Mouse (Mus musculus): ENCODE results near the gene Wdr45b. TPM values are rescaled to one million over a fixed set of nuclear protein-coding genes. Genes with fewer than 3 reads are reported as not detected.
A peak's percentile ranks its signal among the peaks of the same experiment; 100 is the strongest.

Wdr45b gene
- polyA plus RNA-seq, 1 experiment from 2014 or later, result 76.2 TPM

DNA sequence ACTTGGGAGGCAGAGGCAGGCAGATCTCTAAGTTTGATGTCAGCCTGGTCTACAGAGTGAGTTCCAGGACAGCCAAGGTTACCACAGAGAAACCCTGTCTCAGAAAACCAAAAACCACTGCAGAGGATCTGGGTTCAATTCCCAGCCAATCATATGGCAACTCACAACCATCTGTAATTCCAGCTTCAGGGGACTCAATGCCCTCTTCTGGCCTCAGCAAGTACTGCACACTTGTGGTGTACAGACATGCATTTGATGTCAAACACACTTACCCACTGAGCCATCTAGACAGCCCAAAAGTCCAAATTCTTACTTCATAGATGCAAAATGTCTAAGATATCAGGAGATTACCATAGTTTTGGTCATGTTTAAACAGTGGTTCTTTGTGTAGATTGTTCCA is 24.4 kb upstream of the Wdr45b start:
- no peaks in the 10 kb centered on the region for H3K27me3 ChIP-seq (ENCODE audit: insufficient read depth, low read length)
- no peak overlapping the region for H3K4me3 ChIP-seq (replicated peaks; ENCODE audit: low read depth, low read length)
- H3K9me3 ChIP-seq (replicated peaks; ENCODE audit: low read length), result no peaks in the 10 kb centered on the region
- H3K4me2 ChIP-seq (ENCODE audit: low read length), result no peak overlapping the region
- ATAC-seq (replicated peaks; ENCODE audit: low FRiP score, low read depth) (no peak), DNase-seq (ENCODE audit: low spot score) (no peak)
- peak; percentile 23; the same call in 1 of the 2 replicates for TF ChIP-seq CTCF (IDR thresholded peaks at IDR 0.05; ENCODE audit: low read depth)
- no peak overlapping the region for H3K9ac ChIP-seq (ENCODE audit: low read depth, low read length)
- H3K36me3 ChIP-seq (ENCODE audit: insufficient read depth, low read length), result no peaks in the 10 kb centered on the region
- H3K27ac ChIP-seq, result no peak overlapping the region
- no peaks in the 10 kb centered on the region for H3K4me1 ChIP-seq (replicated peaks; ENCODE audit: insufficient read depth, low read length)

DNA sequence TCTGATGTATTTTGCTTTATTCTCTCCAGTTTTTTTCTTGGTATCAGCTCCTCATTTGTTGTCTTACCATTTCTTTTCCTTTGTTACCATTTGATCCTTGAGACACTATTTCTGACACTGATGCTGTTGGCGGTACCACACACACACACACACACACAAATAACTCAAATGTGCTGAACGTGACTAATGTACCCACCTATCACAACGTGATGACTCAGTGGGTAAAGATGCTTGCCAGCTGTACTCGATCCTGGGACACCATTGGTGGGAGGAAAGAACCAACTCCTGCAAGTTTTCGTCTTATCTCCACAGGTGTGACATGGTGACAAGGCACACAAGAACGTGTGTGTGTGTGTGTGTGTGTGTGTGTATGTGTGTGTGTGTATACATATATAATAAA is 19.1 kb upstream of the Wdr45b start:
- no peaks in the 10 kb centered on the region for H3K4me1 ChIP-seq (replicated peaks; ENCODE audit: insufficient read depth, low read length)
- TF ChIP-seq CTCF (IDR thresholded peaks at IDR 0.05; ENCODE audit: low read depth), result no peak
- H3K27ac ChIP-seq, result no peak overlapping the region
- no peak overlapping the region for H3K4me3 ChIP-seq (replicated peaks; ENCODE audit: low read depth, low read length)
- no peak overlapping the region for H3K4me2 ChIP-seq (ENCODE audit: low read length)
- ATAC-seq (replicated peaks; ENCODE audit: low FRiP score, low read depth) (no peak), DNase-seq (ENCODE audit: low spot score) (no peak)
- H3K27me3 ChIP-seq (ENCODE audit: insufficient read depth, low read length), result no peaks in the 10 kb centered on the region
- WGBS, result 64% methylated on average over 6 of the region's 6 CpGs
- H3K9me3 ChIP-seq (replicated peaks; ENCODE audit: low read length), result no peaks in the 10 kb centered on the region
- no peaks in the 10 kb centered on the region for H3K36me3 ChIP-seq (ENCODE audit: insufficient read depth, low read length)
- H3K9ac ChIP-seq (ENCODE audit: low read depth, low read length), result no peak overlapping the region

DNA sequence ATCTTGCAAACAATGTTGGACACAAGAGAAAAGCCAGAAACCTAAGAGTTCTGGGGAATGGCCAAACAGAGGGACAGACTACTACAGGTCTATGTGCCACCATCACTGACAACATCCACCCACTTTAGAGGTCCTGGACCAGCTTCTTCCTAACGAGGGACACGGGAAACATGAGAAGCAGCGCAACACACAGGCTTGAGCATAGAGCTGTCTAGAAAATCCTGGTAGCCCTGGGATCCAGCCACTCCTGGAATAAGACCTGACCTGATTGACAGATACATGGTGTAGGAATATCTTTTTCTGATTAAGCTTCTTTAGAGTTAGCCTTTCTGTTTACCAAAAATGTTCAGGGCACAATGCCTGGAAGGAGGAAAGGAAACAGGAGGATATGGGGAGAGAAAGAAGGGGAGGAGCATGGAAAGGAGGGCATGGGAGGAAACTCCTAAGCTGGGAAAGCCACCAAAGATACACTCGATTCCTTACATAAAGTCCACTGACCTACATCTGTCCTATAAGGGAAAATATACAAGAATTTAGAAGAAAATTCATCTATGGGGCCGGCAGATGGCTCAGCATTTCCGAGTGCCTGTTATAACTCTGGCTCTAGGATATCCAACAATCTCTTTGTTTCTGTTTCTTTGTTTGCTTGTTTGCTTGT is 16.2 kb upstream of the Wdr45b start:
- Histone ChIP-seq H3K4me1 (replicated peaks; ENCODE audit: insufficient read depth, low read length) (no peaks in the 10 kb centered on the region), H3K4me2 (ENCODE audit: low read length) (no peak overlapping the region), H3K9me3 (replicated peaks; ENCODE audit: low read length) (no peaks in the 10 kb centered on the region), H3K36me3 (ENCODE audit: insufficient read depth, low read length) (no peaks in the 10 kb centered on the region), H3K27me3 (ENCODE audit: insufficient read depth, low read length) (no peaks in the 10 kb centered on the region), H3K4me3 (replicated peaks; ENCODE audit: low read depth, low read length) (no peak overlapping the region), H3K9ac (ENCODE audit: low read depth, low read length) (no peak overlapping the region), H3K27ac (no peak overlapping the region)
- TF ChIP-seq CTCF (IDR thresholded peaks at IDR 0.05; ENCODE audit: low read depth), result no peak
- ATAC-seq (replicated peaks; ENCODE audit: low FRiP score, low read depth) (no peak), DNase-seq (ENCODE audit: low spot score) (no peak)
- WGBS, result 73% methylated on average over 6 of the region's 6 CpGs

DNA sequence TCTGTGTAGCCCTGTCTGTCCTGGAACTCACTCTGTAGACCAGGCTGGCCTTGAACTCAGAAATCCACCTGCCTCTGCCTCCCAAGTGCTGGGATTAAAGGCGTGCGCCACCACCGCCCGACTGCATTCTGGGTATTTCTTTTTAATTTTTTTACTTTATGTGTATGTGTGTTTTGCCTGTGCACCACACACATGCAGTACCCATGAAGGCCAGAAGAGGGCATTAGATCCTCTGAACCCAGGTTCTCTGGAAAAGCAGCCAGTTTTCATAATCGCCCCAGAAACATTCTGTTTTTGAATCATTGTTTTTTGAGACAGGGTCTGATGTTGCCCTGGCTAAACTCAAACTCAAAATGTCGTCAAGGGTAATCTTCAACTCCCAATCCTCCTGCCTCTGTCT is 15.4 kb upstream of the Wdr45b start:
- TF ChIP-seq CTCF (IDR thresholded peaks at IDR 0.05; ENCODE audit: low read depth), result peak; percentile 66
- Histone ChIP-seq H3K4me2 (ENCODE audit: low read length) (no peak overlapping the region), H3K36me3 (ENCODE audit: insufficient read depth, low read length) (no peaks in the 10 kb centered on the region), H3K9me3 (replicated peaks; ENCODE audit: low read length) (no peaks in the 10 kb centered on the region), H3K4me1 (replicated peaks; ENCODE audit: insufficient read depth, low read length) (no peaks in the 10 kb centered on the region), H3K4me3 (replicated peaks; ENCODE audit: low read depth, low read length) (no peak overlapping the region), H3K27me3 (ENCODE audit: insufficient read depth, low read length) (no peaks in the 10 kb centered on the region), H3K9ac (ENCODE audit: low read depth, low read length) (no peak overlapping the region), H3K27ac (no peak overlapping the region)
- ATAC-seq (replicated peaks; ENCODE audit: low FRiP score, low read depth), result no peak
- DNase-seq (ENCODE audit: low spot score), result peak; percentile 28
- 66% methylated on average over 6 of the region's 6 CpGs for WGBS

DNA sequence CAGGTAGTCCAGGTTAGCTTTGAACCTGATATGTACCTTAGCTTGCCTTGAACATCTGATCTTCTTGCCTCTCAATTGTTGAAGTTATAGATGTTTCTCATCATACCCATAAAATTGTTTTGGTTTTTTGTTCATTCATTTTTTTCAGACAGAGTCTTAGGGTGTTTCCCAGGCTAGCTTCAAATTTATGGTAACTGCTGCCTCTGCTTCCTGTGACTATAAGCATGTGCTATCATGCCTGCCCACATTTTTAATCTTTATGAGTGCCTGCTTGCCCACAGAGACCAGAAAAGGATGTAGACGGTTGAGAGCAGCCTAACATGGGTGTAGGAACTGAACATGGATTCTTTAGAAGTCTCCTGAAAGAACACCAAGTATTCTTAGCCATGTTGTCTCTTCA is 14.5 kb upstream of the Wdr45b start:
- Histone ChIP-seq H3K9ac (ENCODE audit: low read depth, low read length) (no peak overlapping the region), H3K9me3 (replicated peaks; ENCODE audit: low read length) (no peaks in the 10 kb centered on the region), H3K27ac (no peak overlapping the region), H3K4me2 (ENCODE audit: low read length) (no peak overlapping the region), H3K27me3 (ENCODE audit: insufficient read depth, low read length) (no peaks in the 10 kb centered on the region), H3K4me1 (replicated peaks; ENCODE audit: insufficient read depth, low read length) (no peaks in the 10 kb centered on the region), H3K36me3 (ENCODE audit: insufficient read depth, low read length) (no peaks in the 10 kb centered on the region), H3K4me3 (replicated peaks; ENCODE audit: low read depth, low read length) (no peak overlapping the region)
- ATAC-seq (replicated peaks; ENCODE audit: low FRiP score, low read depth), result no peak
- no peak for TF ChIP-seq CTCF (IDR thresholded peaks at IDR 0.05; ENCODE audit: low read depth)
- 80% methylated on average over 1 of the region's 1 CpGs for WGBS
- DNase-seq (ENCODE audit: low spot score), result no peak

DNA sequence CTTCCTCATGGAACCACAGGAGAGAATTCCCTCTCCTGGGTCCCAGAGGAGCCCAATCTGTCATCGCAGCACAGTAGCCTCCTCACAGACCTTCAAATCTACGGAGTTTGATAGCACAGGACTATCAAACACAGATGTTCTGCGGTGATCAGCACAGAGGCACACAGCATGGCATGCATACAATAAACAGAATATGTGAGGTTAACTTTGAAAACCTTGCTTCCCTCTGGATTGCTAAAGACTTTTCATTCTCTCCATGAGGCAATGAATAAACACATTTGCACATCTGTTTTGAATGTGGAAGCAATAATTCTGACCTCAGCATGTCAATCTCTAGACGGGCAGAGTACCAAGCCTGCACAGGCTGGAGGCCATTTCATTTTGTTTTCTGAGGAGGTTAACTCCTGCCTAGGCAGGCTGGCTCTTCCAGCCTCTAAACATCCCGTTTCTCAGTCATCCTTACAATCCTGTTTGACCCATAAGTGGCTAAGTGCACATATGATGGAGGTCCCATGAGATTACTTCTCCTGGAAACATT is 13.0 kb upstream of the Wdr45b start:
- 62% methylated on average over 5 of the region's 5 CpGs for WGBS
- Histone ChIP-seq H3K4me3 (replicated peaks; ENCODE audit: low read depth, low read length) (no peak overlapping the region), H3K36me3 (ENCODE audit: insufficient read depth, low read length) (no peaks in the 10 kb centered on the region), H3K27ac (no peak overlapping the region), H3K27me3 (ENCODE audit: insufficient read depth, low read length) (no peaks in the 10 kb centered on the region), H3K4me1 (replicated peaks; ENCODE audit: insufficient read depth, low read length) (no peaks in the 10 kb centered on the region), H3K9me3 (replicated peaks; ENCODE audit: low read length) (no peaks in the 10 kb centered on the region), H3K4me2 (ENCODE audit: low read length) (no peak overlapping the region), H3K9ac (ENCODE audit: low read depth, low read length) (no peak overlapping the region)
- no peak for TF ChIP-seq CTCF (IDR thresholded peaks at IDR 0.05; ENCODE audit: low read depth)
- DNase-seq (ENCODE audit: low spot score) (no peak), ATAC-seq (replicated peaks; ENCODE audit: low FRiP score, low read depth) (no peak)

DNA sequence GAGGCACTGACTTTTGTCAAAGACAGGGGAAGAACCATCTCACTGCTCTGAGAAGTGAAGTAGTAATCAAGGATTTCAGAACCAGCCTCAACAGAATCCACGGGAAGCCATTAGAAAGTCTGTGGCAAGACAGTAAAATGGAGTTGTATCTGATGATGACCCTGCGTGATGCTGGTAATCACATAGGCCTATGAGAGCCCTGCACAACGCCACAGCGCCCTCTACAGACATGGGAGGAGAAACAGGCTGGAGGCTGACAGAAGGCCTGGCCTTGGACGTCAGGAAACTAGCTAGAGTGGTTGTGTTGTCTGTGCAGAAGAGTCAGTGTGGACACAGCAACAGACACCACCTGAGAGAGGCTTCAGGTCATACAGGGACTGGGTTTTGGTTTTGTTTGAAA is 8.0 kb upstream of the Wdr45b start:
- H3K36me3 ChIP-seq (ENCODE audit: insufficient read depth, low read length), result no peaks in the 10 kb centered on the region
- no peak overlapping the region for H3K27ac ChIP-seq
- H3K27me3 ChIP-seq (ENCODE audit: insufficient read depth, low read length), result no peaks in the 10 kb centered on the region
- ATAC-seq (replicated peaks; ENCODE audit: low FRiP score, low read depth) (no peak), DNase-seq (ENCODE audit: low spot score) (no peak)
- peak; percentile 49 for TF ChIP-seq CTCF (IDR thresholded peaks at IDR 0.05; ENCODE audit: low read depth)
- H3K4me3 ChIP-seq (replicated peaks; ENCODE audit: low read depth, low read length), result no peak overlapping the region
- H3K9me3 ChIP-seq (replicated peaks; ENCODE audit: low read length), result no peaks in the 10 kb centered on the region
- 31% methylated on average over 5 of the region's 5 CpGs for WGBS
- H3K4me1 ChIP-seq (replicated peaks; ENCODE audit: insufficient read depth, low read length), result no peaks in the 10 kb centered on the region
- no peak overlapping the region for H3K9ac ChIP-seq (ENCODE audit: low read depth, low read length)
- no peak overlapping the region for H3K4me2 ChIP-seq (ENCODE audit: low read length)

Data from kidney, postnatal 0 days (tissue).